ENCODE assay signal across 9 mouse cellular contexts in genomic region chr2:152819097-152819624, GRCm38 (mm10). TPM values are rescaled to one million over a fixed set of nuclear protein-coding genes. Genes with fewer than 3 reads are reported as not detected.
A peak's percentile ranks its signal among the peaks of the same experiment; 100 is the strongest.
DNase-seq lines count a peak whose midpoint lies in the region; ATAC-seq and TF ChIP-seq lines count a peak whose summit lies in the region.
"Had no signal": no experiment of that assay in that cellular context is flagged by ENCODE, and none has a peak within 500 bp of the region (broad histone marks: within the 10 kb centered on the region; RNA-seq: fewer than 3 reads in every experiment).

No protein-coding gene starts in this region.

- H3K27ac ChIP-seq in heart, embryonic 11.5 days (ENCODE audit: low read depth, low read length): peak overlapping the region; percentile 95; the same call in 1 of the 2 replicates
- H3K27ac ChIP-seq in lung, embryonic 14.5 days (ENCODE audit: low read depth): peak overlapping the region; percentile 85; the same call in 1 of the 2 replicates
- peak overlapping the region; percentile 56; the same call in 1 of the 2 replicates for H3K27ac ChIP-seq in embryonic facial prominence, embryonic 14.5 days (replicated peaks; ENCODE audit: low read depth, low read length)
- 0 out of 2 replicates have a peak overlapping the region, but pooled peaks have one; percentile 87 for H3K27ac ChIP-seq in limb, embryonic 15.5 days
- no peak overlapping the region; the same call in 1 of the 2 replicates for H3K27ac ChIP-seq in midbrain, postnatal 0 days (ENCODE audit: low read depth, low read length)

- H3K9ac ChIP-seq in heart, embryonic 11.5 days (ENCODE audit: low read depth, low read length): no peak overlapping the region
- no peak overlapping the region for H3K9ac ChIP-seq in lung, embryonic 14.5 days
- no peak overlapping the region for H3K9ac ChIP-seq in embryonic facial prominence, embryonic 14.5 days (ENCODE audit: low read depth, low read length)
- no peak overlapping the region for H3K9ac ChIP-seq in limb, embryonic 15.5 days
- H3K9ac ChIP-seq in midbrain, postnatal 0 days (replicated peaks; ENCODE audit: low read length, poor library complexity, severe bottlenecking): no peak overlapping the region

- TF ChIP-seq CTCF in lung, embryonic 14.5 days (IDR thresholded peaks at IDR 0.05; ENCODE audit: low read depth): no peak
- no peak for TF ChIP-seq CTCF in midbrain, postnatal 0 days (IDR thresholded peaks at IDR 0.05)

- no peak overlapping the region for H3K4me2 ChIP-seq in heart, embryonic 11.5 days
- H3K4me2 ChIP-seq in lung, embryonic 14.5 days: no peak overlapping the region
- no peak overlapping the region for H3K4me2 ChIP-seq in embryonic facial prominence, embryonic 14.5 days (ENCODE audit: low read depth, low read length)
- H3K4me2 ChIP-seq in limb, embryonic 15.5 days: no peak overlapping the region
- no peak overlapping the region for H3K4me2 ChIP-seq in midbrain, postnatal 0 days (ENCODE audit: low read depth, low read length, poor library complexity, severe bottlenecking)

- H3K4me3 ChIP-seq in heart, embryonic 11.5 days (ENCODE audit: low read depth, low read length): no peak overlapping the region
- H3K4me3 ChIP-seq in lung, embryonic 14.5 days (ENCODE audit: low read depth, low read length): no peak overlapping the region
- no peak overlapping the region for H3K4me3 ChIP-seq in embryonic facial prominence, embryonic 14.5 days (ENCODE audit: low read depth, low read length)
- H3K4me3 ChIP-seq in limb, embryonic 15.5 days: no peak overlapping the region
- H3K4me3 ChIP-seq in midbrain, postnatal 0 days (ENCODE audit: low read depth, low read length): no peak overlapping the region

- no peaks in the 10 kb centered on the region for H3K36me3 ChIP-seq in heart, embryonic 11.5 days (ENCODE audit: control insufficient read depth, insufficient read depth, low read length)
- peaks cover 11% of the 10 kb centered on the region for H3K36me3 ChIP-seq in lung, embryonic 14.5 days (ENCODE audit: insufficient read depth)
- peaks cover 11% of the 10 kb centered on the region for H3K36me3 ChIP-seq in embryonic facial prominence, embryonic 14.5 days (ENCODE audit: control insufficient read depth, insufficient read depth, low read length)
- H3K36me3 ChIP-seq in limb, embryonic 15.5 days: peaks cover 6% of the 10 kb centered on the region
- H3K36me3 ChIP-seq in midbrain, postnatal 0 days (ENCODE audit: insufficient read depth, low read length): no peaks in the 10 kb centered on the region

- ATAC-seq in heart, embryonic 11.5 days (replicated peaks; ENCODE audit: insufficient number of reproducible peaks, low FRiP score, low TSS enrichment): no peak
- ATAC-seq in lung, embryonic 14.5 days (ENCODE audit: insufficient read depth): no peak
- ATAC-seq in embryonic facial prominence, embryonic 14.5 days (ENCODE audit: low read depth): no peak
- no peak for ATAC-seq in limb, embryonic 15.5 days (ENCODE audit: insufficient number of reproducible peaks, low FRiP score, low TSS enrichment, low read depth)
- ATAC-seq in midbrain, postnatal 0 days (ENCODE audit: low FRiP score): no peak

- no peaks in the 10 kb centered on the region for H3K27me3 ChIP-seq in heart, embryonic 11.5 days (ENCODE audit: control insufficient read depth, insufficient read depth, low read length)
- H3K27me3 ChIP-seq in lung, embryonic 14.5 days (ENCODE audit: insufficient read depth, low read length): no peaks in the 10 kb centered on the region
- no peaks in the 10 kb centered on the region for H3K27me3 ChIP-seq in embryonic facial prominence, embryonic 14.5 days (replicated peaks; ENCODE audit: control insufficient read depth, insufficient read depth, low read length)
- H3K27me3 ChIP-seq in limb, embryonic 15.5 days: no peaks in the 10 kb centered on the region
- no peaks in the 10 kb centered on the region for H3K27me3 ChIP-seq in midbrain, postnatal 0 days (ENCODE audit: insufficient read depth, low read length)

- H3K9me3 ChIP-seq in heart, embryonic 11.5 days (replicated peaks; ENCODE audit: control insufficient read depth, low read length): no peaks in the 10 kb centered on the region
- no peaks in the 10 kb centered on the region for H3K9me3 ChIP-seq in lung, embryonic 14.5 days (ENCODE audit: low read depth, low read length)
- H3K9me3 ChIP-seq in embryonic facial prominence, embryonic 14.5 days (ENCODE audit: control insufficient read depth, low read length): no peaks in the 10 kb centered on the region
- H3K9me3 ChIP-seq in limb, embryonic 15.5 days: no peaks in the 10 kb centered on the region
- H3K9me3 ChIP-seq in midbrain, postnatal 0 days (ENCODE audit: low read length): no peaks in the 10 kb centered on the region

- no peak for DNase-seq in heart, postnatal 14 days
- no peak for DNase-seq in lung, embryonic 14.5 days
- DNase-seq in lung, postnatal 10 days: no peak
- no peak for DNase-seq in embryonic facial prominence, embryonic 14.5 days (ENCODE audit: low spot score)
- DNase-seq in midbrain, postnatal 0 days (ENCODE audit: low spot score): no peak
- DNase-seq: left cerebral cortex, postnatal 4 days; spleen, adult 18-20 months had no signal

- intact Hi-C loops in heart, postnatal 14 days (cut with DNase I): no loop called here

- WGBS in heart, embryonic 11.5 days (ENCODE audit: insufficient replicate concordance): 91% methylated on average over 3 of the region's 3 CpGs
- WGBS in lung, embryonic 14.5 days: 86% methylated on average over 3 of the region's 3 CpGs
- WGBS in embryonic facial prominence, embryonic 14.5 days: 95% methylated on average over 3 of the region's 3 CpGs
- WGBS in limb, embryonic 15.5 days: 92% methylated on average over 3 of the region's 3 CpGs
- 93% methylated on average over 3 of the region's 3 CpGs for WGBS in midbrain, postnatal 0 days

- H3K4me1 ChIP-seq in heart, embryonic 11.5 days (ENCODE audit: control insufficient read depth, insufficient read depth, low read length): peaks cover 73% of the 10 kb centered on the region
- H3K4me1 ChIP-seq in lung, embryonic 14.5 days (ENCODE audit: insufficient read depth): peaks cover 42% of the 10 kb centered on the region
- peaks cover 32% of the 10 kb centered on the region for H3K4me1 ChIP-seq in embryonic facial prominence, embryonic 14.5 days (ENCODE audit: control insufficient read depth, insufficient read depth, low read length)
- H3K4me1 ChIP-seq in limb, embryonic 15.5 days: peaks cover 65% of the 10 kb centered on the region
- H3K4me1 ChIP-seq in midbrain, postnatal 0 days (ENCODE audit: insufficient read depth, low read length): peaks cover 8% of the 10 kb centered on the region; the same call in 1 of the 2 replicates

RNA-seq across cellular contexts. Expression of gene Bcl2l1, which starts 12.4 kb away (rescaled TPM):
- polyA plus RNA-seq in heart, embryonic 11.5 days (2014; fragmentation: Nextera tagmentation; extraction: Ambion mirVana): 69.8 and 73.1 TPM in 2 replicates
- total RNA-seq in heart, postnatal 14 days (2021): 10 to 100 TPM; 79.8 to 92.2 TPM
- polyA plus RNA-seq in lung, embryonic 14.5 days (2014; fragmentation: Nextera tagmentation; extraction: Ambion mirVana): 102 and 103 TPM in 2 replicates
- 77.3 and 86.7 TPM in 2 replicates for polyA plus RNA-seq in embryonic facial prominence, embryonic 14.5 days (2014; fragmentation: Nextera tagmentation; extraction: Ambion mirVana)
- polyA plus RNA-seq in limb, embryonic 15.5 days (2015; fragmentation: Nextera tagmentation; extraction: Ambion mirVana): 96.2 and 96.7 TPM in 2 replicates
- total RNA-seq in midbrain, postnatal 0 days (2014; rRNA removed): 124 and 133 TPM in 2 replicates
- polyA plus RNA-seq in midbrain, postnatal 0 days (2015; fragmentation: Nextera tagmentation; extraction: Ambion mirVana): 150 and 158 TPM in 2 replicates

RNA-seq across cellular contexts. Expression of gene Tpx2, which starts 28.6 kb away (rescaled TPM):
- 81.0 and 88.3 TPM in 2 replicates for polyA plus RNA-seq in heart, embryonic 11.5 days (2014; fragmentation: Nextera tagmentation; extraction: Ambion mirVana)
- total RNA-seq in heart, postnatal 14 days (2021): 1 to 10 TPM; 4.4 to 8.5 TPM
- polyA plus RNA-seq in lung, embryonic 14.5 days (2014; fragmentation: Nextera tagmentation; extraction: Ambion mirVana): 126 and 128 TPM in 2 replicates
- polyA plus RNA-seq in embryonic facial prominence, embryonic 14.5 days (2014; fragmentation: Nextera tagmentation; extraction: Ambion mirVana): 69.3 and 87.9 TPM in 2 replicates
- polyA plus RNA-seq in limb, embryonic 15.5 days (2015; fragmentation: Nextera tagmentation; extraction: Ambion mirVana): 66.2 and 69.1 TPM in 2 replicates
- 4.2 and 4.7 TPM in 2 replicates for total RNA-seq in midbrain, postnatal 0 days (2014; rRNA removed)
- polyA plus RNA-seq in midbrain, postnatal 0 days (2015; fragmentation: Nextera tagmentation; extraction: Ambion mirVana): 4.6 and 4.8 TPM in 2 replicates

Comparison
In these comparisons a context has a peak if more than half of its experiments do, and no peak if none do; other contexts are left out.
1. RNA of gene Tpx2, which starts 28.6 kb away (polyA plus RNA-seq): 126 to 128 TPM in lung, embryonic 14.5 days, 81.0 to 88.3 TPM in heart, embryonic 11.5 days, 69.3 to 87.9 TPM in embryonic facial prominence, embryonic 14.5 days and 66.2 to 69.1 TPM in limb, embryonic 15.5 days; 4.6 to 4.8 TPM in midbrain, postnatal 0 days; every median in the first group is over 10 times any median in the second.